Mouse (Mus musculus): ENCODE results near the gene Cap1.

Gene Cap1

GRCm38 (mm10) chr4:122885768-122886578 is at the start of gene Cap1:
Gene Cap1, minus strand, starts transcription at chr4:122886056.
- DNase-seq (ENCODE audit: low spot score) = peak; percentile 97

GRCm38 (mm10) chr4:122933857-122934256 is 48.0 kb upstream of the Cap1 start:
- DNase-seq (ENCODE audit: low spot score) = no peak

- no peak for DNase-seq (ENCODE audit: low spot score)
These were observed 47.3 kb upstream of the Cap1 start for GRCm38 (mm10) chr4:122933051-122933591.

GRCm38 (mm10) chr4:122932239-122932978 is 46.6 kb upstream of the Cap1 start:
- no peak for DNase-seq (ENCODE audit: low spot score)

GRCm38 (mm10) chr4:122930939-122931590 is 45.2 kb upstream of the Cap1 start:
- DNase-seq (ENCODE audit: low spot score) = no peak

GRCm38 (mm10) chr4:122923392-122924344 is 37.8 kb upstream of the Cap1 start:
- no peak for DNase-seq (ENCODE audit: low spot score)

GRCm38 (mm10) chr4:122922841-122923240 is 37.0 kb upstream of the Cap1 start:
- DNase-seq (ENCODE audit: low spot score) = no peak

GRCm38 (mm10) chr4:122915985-122916384 is 30.1 kb upstream of the Cap1 start:
- DNase-seq (ENCODE audit: low spot score) = no peak

GRCm38 (mm10) chr4:122914186-122914585 is 28.3 kb upstream of the Cap1 start:
- no peak for DNase-seq (ENCODE audit: low spot score)

GRCm38 (mm10) chr4:122912613-122913012 is 26.8 kb upstream of the Cap1 start:
- DNase-seq (ENCODE audit: low spot score) = no peak

GRCm38 (mm10) chr4:122910577-122910976 is 24.7 kb upstream of the Cap1 start:
- DNase-seq (ENCODE audit: low spot score) = no peak

GRCm38 (mm10) chr4:122909572-122910189 is 23.8 kb upstream of the Cap1 start:
- DNase-seq (ENCODE audit: low spot score) = no peak

- DNase-seq (ENCODE audit: low spot score) = no peak
These were observed 19.5 kb upstream of the Cap1 start for GRCm38 (mm10) chr4:122905359-122905758.

GRCm38 (mm10) chr4:122903709-122904108 is 17.9 kb upstream of the Cap1 start:
- DNase-seq (ENCODE audit: low spot score) = no peak

GRCm38 (mm10) chr4:122902156-122902555 is 16.3 kb upstream of the Cap1 start:
- DNase-seq (ENCODE audit: low spot score) = no peak

GRCm38 (mm10) chr4:122898313-122898712 is 12.5 kb upstream of the Cap1 start:
- no peak for DNase-seq (ENCODE audit: low spot score)

GRCm38 (mm10) chr4:122897750-122898149 is 11.9 kb upstream of the Cap1 start:
- no peak for DNase-seq (ENCODE audit: low spot score)

GRCm38 (mm10) chr4:122892157-122892556 is 6.3 kb upstream of the Cap1 start:
- DNase-seq (ENCODE audit: low spot score) = no peak

GRCm38 (mm10) chr4:122891597-122891996 is 5.7 kb upstream of the Cap1 start:
- no peak for DNase-seq (ENCODE audit: low spot score)

GRCm38 (mm10) chr4:122890881-122891481 is 5.1 kb upstream of the Cap1 start:
- peak; percentile 75 for DNase-seq (ENCODE audit: low spot score)

Measured in layer of hippocampus, adult 9-10 months (tissue).